Comparison of ENCODE assay signal across 8 mouse cellular contexts in the genomic region with DNA sequence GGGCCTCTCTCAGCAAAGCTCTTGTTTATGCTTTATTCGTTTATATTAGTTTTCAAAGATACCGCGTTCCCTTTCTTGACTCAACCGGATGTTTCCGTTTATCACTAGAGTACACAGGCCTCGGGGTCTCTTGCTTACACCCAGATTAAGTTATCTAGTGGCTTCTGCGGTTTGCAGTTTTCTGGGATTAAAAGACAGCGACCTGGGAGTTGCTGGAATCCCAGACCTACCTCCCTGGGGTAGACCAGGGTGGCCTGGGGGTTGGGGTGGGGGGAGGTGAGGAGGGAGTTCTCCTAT. TPM values are rescaled to one million over a fixed set of nuclear protein-coding genes. Genes with fewer than 3 reads are reported as not detected.
DNase-seq lines count a peak whose midpoint lies in the region; ATAC-seq and TF ChIP-seq lines count a peak whose summit lies in the region.

No protein-coding gene starts in this region.

- H3K9ac ChIP-seq in ES-Bruce4 (ENCODE audit: low read depth, poor library complexity, severe bottlenecking), result peak overlapping the region; percentile 63
- H3K9ac ChIP-seq in liver, embryonic 15.5 days, result 0 out of 2 replicates have a peak overlapping the region, but pooled peaks have one; percentile 56

- 5% methylated on average over 8 of the region's 8 CpGs for WGBS in hindbrain, embryonic 10.5 days
- 2% methylated on average over 8 of the region's 8 CpGs for WGBS in liver, embryonic 15.5 days (ENCODE audit: insufficient replicate concordance)

- no peak for TF ChIP-seq POLR2A in ES-Bruce4 (IDR thresholded peaks at IDR 0.05; ENCODE audit: insufficient read depth, low read length)

- no peak for TF ChIP-seq CTCF in gastrocnemius, adult 2 months (IDR thresholded peaks at IDR 0.05)
- no peak for TF ChIP-seq CTCF in ES-Bruce4 (IDR thresholded peaks at IDR 0.05; ENCODE audit: low read depth, low read length)

- peak; percentile 30 for ATAC-seq in liver, embryonic 15.5 days (ENCODE audit: insufficient read depth)

- TF ChIP-seq EP300 in ES-Bruce4 (IDR thresholded peaks at IDR 0.05; ENCODE audit: insufficient read depth, low read depth, low read length), result no peak

- H3K4me2 ChIP-seq in liver, embryonic 15.5 days, result peak overlapping the region; percentile 94

- H3K9me3 ChIP-seq in ES-Bruce4 (replicated peaks; ENCODE audit: control insufficient read depth, insufficient read depth, low read length, poor library complexity, severe bottlenecking), result 0 out of 2 replicates have a peak, but pooled peaks cover 5% of the 10 kb centered on the region
- H3K9me3 ChIP-seq in hindbrain, embryonic 10.5 days, result peaks cover 6% of the 10 kb centered on the region
- H3K9me3 ChIP-seq in liver, embryonic 15.5 days (replicated peaks), result no peaks in the 10 kb centered on the region

- H3K36me3 ChIP-seq in ES-Bruce4 (ENCODE audit: control insufficient read depth, insufficient read depth, low read length, poor library complexity, severe bottlenecking), result no peaks in the 10 kb centered on the region
- H3K36me3 ChIP-seq in hindbrain, embryonic 10.5 days, result peaks cover 3% of the 10 kb centered on the region; the same call in 1 of the 2 replicates
- H3K36me3 ChIP-seq in liver, embryonic 15.5 days (replicated peaks), result no peaks in the 10 kb centered on the region

- H3K4me3 ChIP-seq in gastrocnemius, adult 2 months, result peak overlapping the region; percentile 88
- H3K4me3 ChIP-seq in ES-Bruce4 (ENCODE audit: low read depth, low read length), result no peak overlapping the region
- H3K4me3 ChIP-seq in hindbrain, embryonic 10.5 days, result peak overlapping the region; percentile 79
- H3K4me3 ChIP-seq in liver, embryonic 15.5 days (replicated peaks), result peak overlapping the region; percentile 65; the same call in 1 of the 2 replicates

- H3K27me3 ChIP-seq in ES-Bruce4 (ENCODE audit: control insufficient read depth, insufficient read depth, low read length, poor library complexity, severe bottlenecking), result peaks cover 14% of the 10 kb centered on the region
- H3K27me3 ChIP-seq in hindbrain, embryonic 10.5 days (ENCODE audit: insufficient read depth, poor library complexity, severe bottlenecking), result peaks cover 17% of the 10 kb centered on the region; the same call in 1 of the 2 replicates
- peaks cover 7% of the 10 kb centered on the region; the same call in 1 of the 2 replicates for H3K27me3 ChIP-seq in liver, embryonic 15.5 days

- no peaks in the 10 kb centered on the region for H3K4me1 ChIP-seq in ES-Bruce4 (ENCODE audit: control insufficient read depth, insufficient read depth, low read length)
- peaks cover 19% of the 10 kb centered on the region for H3K4me1 ChIP-seq in hindbrain, embryonic 10.5 days (replicated peaks)
- H3K4me1 ChIP-seq in liver, embryonic 15.5 days (replicated peaks), result peaks cover 22% of the 10 kb centered on the region

- intact Hi-C loops in gastrocnemius, adult 2 months (cut with DNase I), result loop anchor here (5.0 kb wide), 1 partner anchor 42 kb away; no protein-coding TSS in a partner anchor

- DNase-seq in gastrocnemius, adult 2 months, result no peak
- DNase-seq in gastrocnemius, postnatal 10 days, result no peak
- DNase-seq in hindbrain, embryonic 10.5 days (ENCODE audit: low spot score), result no peak
- no peak for DNase-seq in thymus, postnatal 14 days
- DNase-seq in kidney, postnatal 36 days, result no peak
- no peak for DNase-seq in B cell, adult 2 months

- H3K27ac ChIP-seq in gastrocnemius, adult 2 months, result no peak overlapping the region
- no peak overlapping the region for H3K27ac ChIP-seq in ES-Bruce4 (ENCODE audit: insufficient read depth, low read length)
- peak overlapping the region; percentile 88; the same call in 1 of the 2 replicates for H3K27ac ChIP-seq in hindbrain, embryonic 10.5 days
- no peak overlapping the region for H3K27ac ChIP-seq in liver, embryonic 15.5 days (replicated peaks)

RNA-seq across cellular contexts. Expression of gene Adamts3, which starts 0.7 kb away (rescaled TPM):
- total RNA-seq in gastrocnemius, adult 2 months (2021), result 1 to 10 TPM in 1 of 2 experiments, under 1 TPM in 1; 0.87 to 3.4 TPM
- 1 to 10 TPM; 5.4 to 5.8 TPM for total RNA-seq in gastrocnemius, postnatal 10 days (2021)
- polyA plus RNA-seq in ES-Bruce4 (2011; ENCODE audit: insufficient read depth, insufficient read length, low read depth, missing spikeins), result 0.90 and 1.8 TPM in 2 replicates
- 3.0 and 4.3 TPM in 2 replicates for polyA plus RNA-seq in hindbrain, embryonic 10.5 days (2016; fragmentation: Nextera tagmentation; extraction: Ambion mirVana)
- 0.63 and 0.75 TPM in 2 replicates for polyA plus RNA-seq in liver, embryonic 15.5 days (2015; fragmentation: Nextera tagmentation; extraction: Ambion mirVana)
